Mouse (Mus musculus) kidney, adult 9 months (tissue): ENCODE results near the gene Rasl11a.
A peak's percentile ranks its signal among the peaks of the same experiment; 100 is the strongest.
"Not testable (repeated sequence)": the region's sequence is repeated elsewhere in the genome, so short reads cannot be mapped to it uniquely, and the experiment has no call there.

Experiments
- DNase-seq: peaks from one replicate; pipeline ENCODE4 v3.0.0; 2022

Gene Rasl11a

DNA sequence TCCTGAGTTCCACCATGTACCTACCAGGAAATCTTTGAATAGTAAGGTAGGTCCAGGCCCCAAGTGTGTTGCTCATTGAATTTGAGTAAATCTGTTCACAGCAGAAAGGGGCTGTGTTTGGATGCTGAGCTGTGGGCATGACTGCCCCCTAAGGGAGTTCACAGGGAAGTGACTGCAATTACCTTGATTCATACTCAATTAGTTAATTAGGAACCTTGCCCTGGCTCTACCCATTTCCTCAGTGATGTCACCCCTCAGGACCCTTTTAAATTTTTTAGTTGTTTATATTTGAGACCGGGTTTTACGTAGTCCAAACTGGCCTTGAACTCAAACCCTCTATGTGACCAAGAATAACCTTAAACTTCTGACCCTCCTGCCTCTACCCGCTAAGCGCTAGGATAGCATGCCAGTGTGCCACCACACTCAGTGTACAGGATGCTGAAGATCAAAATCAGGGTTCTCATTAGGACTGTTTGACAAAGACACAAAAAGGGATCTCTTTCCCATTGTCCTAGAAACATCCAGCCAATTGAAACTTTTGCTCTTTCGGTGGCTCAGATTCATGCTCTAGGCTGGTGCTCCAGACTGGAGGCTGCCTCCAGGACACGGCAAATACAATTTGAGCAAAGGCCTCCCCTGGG is 450 bp upstream of the Rasl11a start:
- DNase-seq, result no peak

GRCm38 (mm10) chr5:146846489-146846888 is 1.6 kb downstream of the Rasl11a start:
- DNase-seq, result peak; percentile 54

- DNase-seq, result no peak
Measured at GRCm38 (mm10) chr5:146848936-146849582, 4.2 kb downstream of the Rasl11a start.

DNA sequence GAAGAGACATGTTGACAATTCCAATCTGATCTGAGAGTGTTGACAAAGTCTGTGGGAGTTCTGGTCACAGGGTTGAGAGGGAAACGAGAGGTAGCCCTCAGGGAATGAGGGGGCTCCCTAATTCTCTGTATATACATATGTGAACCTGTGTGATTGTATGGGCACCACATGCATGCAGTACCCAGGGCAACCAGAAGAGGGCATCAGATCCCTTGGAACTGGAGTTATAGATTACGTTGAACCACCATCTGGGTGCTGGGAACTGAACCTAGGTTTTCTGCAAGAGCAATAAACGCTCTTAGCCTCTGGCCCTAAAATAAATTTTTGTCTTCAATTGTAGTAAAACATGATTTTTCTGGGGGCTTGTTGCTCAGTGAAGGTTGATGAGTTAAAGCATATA is 11.2 kb downstream of the Rasl11a start:
- DNase-seq, result no peak

DNA sequence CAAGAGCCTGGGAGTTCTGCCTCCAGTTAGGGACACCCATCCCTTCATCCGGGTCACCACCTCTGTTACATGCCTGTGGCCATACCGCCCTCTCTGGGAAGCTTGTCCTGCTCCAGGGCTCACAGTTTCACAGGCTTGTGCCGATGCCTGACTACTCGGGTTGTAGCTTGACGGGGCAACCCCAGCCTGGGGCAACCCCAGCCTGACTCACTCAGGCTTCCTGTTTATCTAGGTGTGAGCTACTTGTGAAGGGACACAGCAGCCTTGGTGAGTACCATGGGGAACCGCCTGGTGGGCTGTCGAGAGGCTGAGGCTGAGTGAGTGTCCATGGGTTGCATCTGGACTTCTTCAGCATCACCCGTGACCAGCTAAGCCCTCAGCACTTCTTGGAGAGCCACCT is 12.7 kb downstream of the Rasl11a start:
- no peak for DNase-seq

- no peak for DNase-seq
Measured at GRCm38 (mm10) chr5:146858772-146859171, 13.9 kb downstream of the Rasl11a start.

DNA sequence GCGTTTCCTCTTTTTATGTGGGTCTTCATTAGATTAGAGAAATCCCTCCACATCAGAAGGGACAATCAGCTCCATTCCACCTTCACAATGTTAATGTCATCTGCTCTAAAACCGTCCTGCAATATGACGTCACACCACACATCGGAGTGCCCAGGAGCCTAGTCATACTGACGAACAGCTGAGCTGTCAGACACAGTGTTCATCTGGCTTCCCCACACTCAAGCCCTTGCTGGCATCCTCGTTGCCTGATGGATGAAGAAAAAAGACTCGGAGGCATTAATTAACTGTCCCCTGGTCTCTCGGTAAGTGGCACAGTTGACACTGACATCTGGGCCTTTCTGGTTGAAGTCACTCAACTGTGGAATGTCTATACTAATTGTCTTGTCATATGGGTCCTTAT is 14.4 kb downstream of the Rasl11a start:
- DNase-seq, result no peak

DNA sequence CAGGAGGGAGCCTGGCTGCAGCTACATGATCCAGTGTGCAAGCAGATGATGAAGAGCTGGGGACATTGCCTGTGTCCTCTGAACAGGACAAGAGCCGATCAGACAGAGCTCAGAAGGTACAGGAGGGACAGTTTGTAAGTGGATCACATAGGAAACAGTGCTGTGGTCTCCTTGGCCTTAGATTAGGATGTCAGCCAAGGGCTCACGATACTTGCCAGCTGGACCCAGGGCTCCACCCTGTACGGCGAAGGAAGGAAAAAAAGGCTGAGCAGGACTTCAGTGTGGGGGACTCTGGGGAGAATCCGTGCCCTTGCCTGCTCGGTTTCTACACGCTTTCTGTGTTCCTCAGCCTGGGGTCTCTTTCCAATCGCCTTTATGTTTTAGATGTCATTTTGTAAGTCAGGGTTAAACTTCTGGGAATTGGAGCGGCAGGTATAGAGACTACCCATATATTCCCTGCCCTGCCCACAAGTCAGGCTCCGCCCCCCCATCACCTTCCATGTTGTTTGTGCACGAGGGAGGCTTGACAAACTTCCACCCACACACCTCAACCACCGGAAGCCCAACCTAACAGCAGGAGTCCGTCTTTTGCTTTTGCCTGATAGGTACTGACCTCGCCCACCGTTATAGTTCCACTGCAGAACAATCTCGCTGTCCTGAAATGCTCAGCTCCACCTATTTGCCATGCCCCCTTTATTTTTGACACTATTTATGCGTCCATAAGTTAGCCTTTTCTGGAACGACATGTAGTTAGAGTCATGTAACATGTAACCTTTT is 15.5 kb downstream of the Rasl11a start:
- DNase-seq, result no peak

DNA sequence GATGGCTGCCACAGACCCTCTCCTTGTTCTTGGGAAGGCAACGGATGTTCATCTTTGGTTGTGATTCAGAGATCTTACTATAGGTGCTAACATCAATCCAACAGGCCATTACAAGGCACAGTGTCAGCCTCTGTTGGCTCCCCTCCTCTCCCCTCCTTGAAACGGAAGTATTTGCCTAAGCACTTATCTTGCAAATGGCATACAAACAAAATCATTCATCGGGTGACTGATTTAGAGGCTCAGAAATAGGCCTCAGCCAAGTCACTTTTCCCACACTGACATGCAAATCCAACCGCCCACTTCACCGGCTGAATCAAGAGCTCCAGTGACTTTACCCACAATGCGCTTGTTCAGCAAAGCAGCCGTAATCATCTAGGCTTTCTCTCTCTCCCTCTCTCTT is 16.7 kb downstream of the Rasl11a start:
- DNase-seq, result no peak

- DNase-seq, result no peak
Measured at GRCm38 (mm10) chr5:146865511-146865910, 20.6 kb downstream of the Rasl11a start.

DNA sequence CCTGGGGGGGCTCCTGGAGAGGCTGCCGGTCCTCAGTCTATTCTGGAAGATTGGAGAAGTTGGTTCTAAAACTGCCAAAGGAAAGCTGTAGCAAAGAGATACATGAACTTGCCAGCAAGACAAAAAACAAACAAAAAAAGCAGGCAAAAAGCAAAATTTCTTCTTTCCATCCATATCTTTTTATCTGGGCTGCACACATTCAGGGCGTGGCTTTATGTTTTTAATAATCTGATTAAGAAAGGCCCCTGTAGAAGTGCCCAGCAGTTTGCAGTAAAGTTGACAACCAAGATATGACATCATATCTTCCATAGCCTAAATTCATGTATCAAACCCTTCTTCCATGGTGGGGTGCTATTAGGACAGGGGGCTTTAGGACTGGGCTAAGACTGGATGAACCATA is 21.4 kb downstream of the Rasl11a start:
- DNase-seq, result no peak

- no peak for DNase-seq
Measured at GRCm38 (mm10) chr5:146867246-146867945, 22.5 kb downstream of the Rasl11a start.

- DNase-seq, result no peak
Measured at GRCm38 (mm10) chr5:146867946-146868314, 23.1 kb downstream of the Rasl11a start.

GRCm38 (mm10) chr5:146872981-146873631 is 28.2 kb downstream of the Rasl11a start:
- no peak for DNase-seq

GRCm38 (mm10) chr5:146876024-146876423 is 31.2 kb downstream of the Rasl11a start:
- DNase-seq, result no peak

DNA sequence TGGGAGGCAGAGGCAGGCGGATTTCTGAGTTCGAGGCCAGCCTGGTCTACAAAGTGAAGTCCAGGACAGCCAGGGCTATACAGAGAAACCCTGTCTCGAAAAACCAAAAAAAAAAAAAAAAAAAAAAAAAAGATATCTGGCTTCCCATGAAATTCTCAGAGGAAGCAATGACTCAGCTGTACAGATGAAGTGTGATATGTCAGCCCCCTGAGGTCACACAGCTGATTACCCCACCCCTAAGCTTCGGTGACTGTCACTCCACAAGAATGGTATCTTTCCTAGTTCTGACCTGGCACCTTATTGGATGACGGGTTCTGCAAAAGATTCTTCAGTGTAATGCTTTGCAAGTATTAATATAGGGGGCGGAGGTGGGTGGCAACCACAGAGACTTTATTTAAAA is 33.0 kb downstream of the Rasl11a start:
- DNase-seq, result not testable (repeated sequence)

DNA sequence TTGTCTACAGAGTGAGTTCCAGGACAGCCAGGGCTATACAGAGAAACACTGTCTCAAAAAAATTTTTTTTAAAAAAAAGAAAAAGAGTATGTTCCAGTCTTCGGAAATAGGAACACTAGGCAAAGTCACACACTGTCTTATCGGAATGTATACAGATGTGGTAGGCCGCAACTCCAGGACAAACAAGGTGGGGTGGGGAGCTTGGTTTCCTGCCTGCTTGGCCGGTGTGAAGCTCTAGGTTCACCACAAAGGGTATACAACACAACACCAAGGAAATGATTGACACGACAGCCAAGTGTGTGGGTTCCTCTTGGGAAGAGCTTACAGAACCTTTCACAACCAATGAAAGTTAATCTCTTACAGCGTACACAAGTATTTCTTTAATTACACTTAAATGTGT is 37.4 kb downstream of the Rasl11a start:
- no peak for DNase-seq

DNA sequence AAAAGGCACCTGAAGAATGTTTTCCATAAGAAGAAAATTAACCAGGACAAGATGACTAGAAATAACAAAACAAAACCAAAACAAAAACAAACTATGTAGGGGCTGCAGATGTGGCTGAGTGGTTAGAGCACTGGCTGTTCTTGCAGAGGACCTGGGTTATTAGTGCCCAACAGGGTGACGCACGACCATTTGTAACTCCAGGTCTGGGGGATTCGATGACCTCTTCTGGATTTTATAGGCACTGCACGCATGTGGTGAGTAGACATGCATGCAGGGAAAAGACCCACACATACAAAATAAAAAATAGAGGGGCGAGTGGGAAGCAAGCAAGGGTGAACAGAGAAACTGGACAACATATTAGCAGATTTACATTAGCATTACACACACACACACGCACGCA is 38.2 kb downstream of the Rasl11a start:
- no peak for DNase-seq

- DNase-seq, result no peak
Measured at GRCm38 (mm10) chr5:146883486-146884272, 38.8 kb downstream of the Rasl11a start.

DNA sequence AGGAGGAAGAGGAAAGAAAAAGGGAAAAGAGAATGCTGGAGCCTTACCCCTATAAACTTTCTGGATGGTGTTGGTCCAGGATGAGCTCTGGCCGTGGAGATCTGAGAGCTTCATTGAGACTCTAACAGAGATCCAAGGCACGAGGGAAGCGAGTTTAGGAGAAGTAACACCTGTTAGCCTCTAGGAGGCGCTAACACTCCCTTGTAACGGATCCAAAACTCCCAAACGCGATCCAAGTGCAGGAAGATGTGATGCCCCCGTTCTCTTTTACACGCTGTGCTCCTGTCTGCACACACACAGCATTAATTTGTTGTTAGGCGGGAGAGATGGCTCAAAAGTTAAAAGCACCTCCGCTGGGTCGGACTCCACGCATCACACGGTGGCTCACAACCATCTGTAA is 46.3 kb downstream of the Rasl11a start:
- peak; percentile 18 for DNase-seq

DNA sequence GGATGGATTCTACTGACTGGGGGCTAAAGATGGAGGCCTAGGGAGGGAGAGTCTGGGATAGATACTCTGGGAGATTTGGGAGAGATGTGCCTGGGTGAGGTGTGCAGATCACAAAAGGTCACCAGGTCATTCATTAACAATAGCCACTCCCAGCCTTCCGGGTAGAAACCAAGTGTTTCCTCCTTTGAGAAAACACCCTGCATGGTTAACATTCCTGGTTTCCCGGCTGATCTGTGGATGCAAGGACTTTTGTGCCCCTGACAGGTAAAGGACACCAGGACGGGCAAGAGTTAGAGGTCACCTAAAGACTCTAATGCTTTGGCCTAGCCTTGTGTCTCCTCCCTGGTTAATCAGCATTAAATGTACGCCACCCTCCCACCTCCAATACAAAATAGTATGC is 48.0 kb downstream of the Rasl11a start:
- no peak for DNase-seq
